ENCODE assay signal across 8 mouse cellular contexts in genomic region chr7:28808221-28808941, GRCm38 (mm10). TPM values are rescaled to one million over a fixed set of nuclear protein-coding genes. Genes with fewer than 3 reads are reported as not detected.
DNase-seq lines count a peak whose midpoint lies in the region; ATAC-seq and TF ChIP-seq lines count a peak whose summit lies in the region.

Hnrnpl (plus strand) TSS chr7:28808541.

- DNase-seq in ovary, adult 18-20 months (ENCODE audit: low spot score) = peak; percentile 69
- DNase-seq in ovary, postnatal 36 days (ENCODE audit: low spot score) = no peak
- no peak for DNase-seq in adrenal gland, postnatal 25 days
- peak; percentile 59 for DNase-seq in gastrocnemius, adult 2 months
- DNase-seq in left cerebral cortex, postnatal 4 days = no peak
- DNase-seq in midbrain, embryonic 10.5 days (ENCODE audit: low spot score) = no peak
- DNase-seq in thymus, postnatal 25 days = peak; percentile 69

- H3K4me2 ChIP-seq in hindbrain, embryonic 15.5 days = peak within 1 kb of the TSS; percentile 86

- peaks cover 3% of the 10 kb centered on the region for H3K36me3 ChIP-seq in hindbrain, embryonic 15.5 days
- H3K36me3 ChIP-seq in midbrain, embryonic 10.5 days = peaks cover 17% of the 10 kb centered on the region

- peak within 1 kb of the TSS; percentile 81 for H3K9ac ChIP-seq in hindbrain, embryonic 15.5 days

- intact Hi-C loops in gastrocnemius, adult 2 months (cut with DNase I) = loop anchor here (5.0 kb wide), 1 partner anchor 164 kb away; no protein-coding TSS in a partner anchor
- intact Hi-C loops in left cerebral cortex, postnatal 4 days (cut with DNase I) = no loop called here

- peak within 1 kb of the TSS; percentile 100 for H3K27ac ChIP-seq in gastrocnemius, adult 2 months
- peak within 1 kb of the TSS; percentile 99 for H3K27ac ChIP-seq in hindbrain, embryonic 15.5 days (replicated peaks)
- H3K27ac ChIP-seq in midbrain, embryonic 10.5 days (replicated peaks) = peak within 1 kb of the TSS; percentile 100

- 3% methylated on average over 35 of the region's 35 CpGs for WGBS in hindbrain, embryonic 15.5 days
- WGBS in midbrain, embryonic 10.5 days = 4% methylated on average over 35 of the region's 35 CpGs

- peak within 1 kb of the TSS; percentile 87 for H3K4me3 ChIP-seq in gastrocnemius, adult 2 months
- peak within 1 kb of the TSS; percentile 73 for H3K4me3 ChIP-seq in hindbrain, embryonic 15.5 days
- peak within 1 kb of the TSS; percentile 94 for H3K4me3 ChIP-seq in midbrain, embryonic 10.5 days

- H3K9me3 ChIP-seq in hindbrain, embryonic 15.5 days = no peaks in the 10 kb centered on the region
- no peaks in the 10 kb centered on the region for H3K9me3 ChIP-seq in midbrain, embryonic 10.5 days (replicated peaks)

- peaks cover 27% of the 10 kb centered on the region for H3K4me1 ChIP-seq in hindbrain, embryonic 15.5 days (replicated peaks)
- H3K4me1 ChIP-seq in midbrain, embryonic 10.5 days = peaks cover 59% of the 10 kb centered on the region

- TF ChIP-seq CTCF in gastrocnemius, adult 2 months (IDR thresholded peaks at IDR 0.05) = no peak

- H3K27me3 ChIP-seq in hindbrain, embryonic 15.5 days = no peaks in the 10 kb centered on the region
- no peaks in the 10 kb centered on the region for H3K27me3 ChIP-seq in midbrain, embryonic 10.5 days (ENCODE audit: low read depth, poor library complexity, severe bottlenecking)

- ATAC-seq in hindbrain, embryonic 15.5 days (ENCODE audit: low FRiP score, low read depth) = no peak; the same call in 1 of the 2 replicates

RNA-seq across cellular contexts. Expression of gene Hnrnpl, which starts in this region (rescaled TPM):
- total RNA-seq in adrenal gland, postnatal 25 days (2021) = 423 and 491 TPM in 2 replicates
- total RNA-seq in gastrocnemius, adult 2 months (2021) = 100 to 1,000 TPM; 131 to 143 TPM
- polyA plus RNA-seq in hindbrain, embryonic 15.5 days (2015; fragmentation: Nextera tagmentation; extraction: Ambion mirVana) = 162 and 180 TPM in 2 replicates
- 100 to 1,000 TPM; 572 to 576 TPM for total RNA-seq in left cerebral cortex, postnatal 4 days (2021)
- 279 and 293 TPM in 2 replicates for polyA plus RNA-seq in midbrain, embryonic 10.5 days (2016; fragmentation: Nextera tagmentation; extraction: Ambion mirVana)

Comparison
In these comparisons a context has a peak if more than half of its experiments do, and no peak if none do; other contexts are left out.
1. DNase-seq: peak in ovary, adult 18-20 months (single experiment), gastrocnemius, adult 2 months (single experiment) and thymus, postnatal 25 days (single experiment); none in ovary, postnatal 36 days (single experiment), adrenal gland, postnatal 25 days (single experiment), left cerebral cortex, postnatal 4 days (single experiment) and midbrain, embryonic 10.5 days (single experiment).
2. Peak in every context shown above with its lines, with median percentiles within 50 percentile points of each other: H3K27ac ChIP-seq and H3K4me3 ChIP-seq.